Mouse (Mus musculus) midbrain, embryonic 14.5 days (tissue): ENCODE results near the gene Cdh18. TPM values are rescaled to one million over a fixed set of nuclear protein-coding genes. Genes with fewer than 3 reads are reported as not detected.

ENCODE experiments used
- ATAC-seq: fragments of 200-750 bp; cut with Nextera tagmentation; 2 replicates; pipeline ENCODE4 v1.8.0; 2017; ENCODE audit warnings: moderate number of reproducible peaks, moderate library complexity; ENCODE audit not compliant: low FRiP score, low TSS enrichment
- DNase-seq: peaks from one replicate; pipeline ENCODE4 v3.0.0-alpha.2; 2015
- H3K27ac ChIP-seq: fragments of 300-500 bp; sonication (generic); replicated peaks from 2 replicates; pipeline ENCODE4 v1.5.1; 2014; ENCODE audit warnings: mild to moderate bottlenecking, low read depth, low read length, moderate library complexity
- H3K27me3 ChIP-seq: fragments of 300-500 bp; sonication (generic); 2 replicates; pipeline ENCODE4 v1.6.1; 2014; ENCODE audit warnings: low read length, control low read depth, mixed read lengths; ENCODE audit not compliant: control insufficient read depth, insufficient read depth
- H3K36me3 ChIP-seq: fragments of 300-500 bp; sonication (generic); 2 replicates; pipeline ENCODE4 v1.6.1; 2014; ENCODE audit warnings: low read length, control low read depth; ENCODE audit not compliant: control insufficient read depth, insufficient read depth
- H3K4me1 ChIP-seq: fragments of 300-500 bp; sonication (generic); 2 replicates; pipeline ENCODE4 v1.6.1; 2014; ENCODE audit warnings: mild to moderate bottlenecking, antibody characterized with exemption, low read length, control low read depth; ENCODE audit not compliant: control insufficient read depth, insufficient read depth
- H3K4me2 ChIP-seq: fragments of 300-500 bp; sonication (generic); 2 replicates; pipeline ENCODE4 v1.6.1; 2014; ENCODE audit warnings: mild to moderate bottlenecking, low read length, moderate library complexity
- H3K4me3 ChIP-seq: fragments of 300-500 bp; sonication (generic); replicated peaks from 2 replicates; pipeline ENCODE4 v1.5.1; 2014; ENCODE audit warnings: low read depth, low read length
- H3K9ac ChIP-seq: fragments of 300-500 bp; sonication (generic); replicated peaks from 2 replicates; pipeline ENCODE4 v1.6.1; 2014; ENCODE audit warnings: mild to moderate bottlenecking, low read length, moderate library complexity
- H3K9me3 ChIP-seq: fragments of 300-500 bp; sonication (generic); 2 replicates; pipeline ENCODE4 v1.6.1; 2016; ENCODE audit warnings: low read length, control low read depth, mixed read lengths; ENCODE audit not compliant: control insufficient read depth
- WGBS: fragments of 180-500 bp; shearing (Covaris S2); extraction: QIAGEN DNeasy Blood & Tissue Kit; methylation state at CpG from one replicate; pipeline ENCODE4 v1.1.7; 2014; 5-methylcytosine and 5-hydroxymethylcytosine counted together
- polyA plus RNA-seq: library from polyadenylated mRNA; unstranded; fragments of >200 nt; fragmentation: Nextera tagmentation; extraction: Ambion mirVana; gene quantifications from 2 replicates; pipeline ENCODE4 v1.2.1, GENCODE M21; 2014

Cdh18 gene
- polyA plus RNA-seq, result 8.9 and 9.7 TPM in 2 replicates

DNA sequence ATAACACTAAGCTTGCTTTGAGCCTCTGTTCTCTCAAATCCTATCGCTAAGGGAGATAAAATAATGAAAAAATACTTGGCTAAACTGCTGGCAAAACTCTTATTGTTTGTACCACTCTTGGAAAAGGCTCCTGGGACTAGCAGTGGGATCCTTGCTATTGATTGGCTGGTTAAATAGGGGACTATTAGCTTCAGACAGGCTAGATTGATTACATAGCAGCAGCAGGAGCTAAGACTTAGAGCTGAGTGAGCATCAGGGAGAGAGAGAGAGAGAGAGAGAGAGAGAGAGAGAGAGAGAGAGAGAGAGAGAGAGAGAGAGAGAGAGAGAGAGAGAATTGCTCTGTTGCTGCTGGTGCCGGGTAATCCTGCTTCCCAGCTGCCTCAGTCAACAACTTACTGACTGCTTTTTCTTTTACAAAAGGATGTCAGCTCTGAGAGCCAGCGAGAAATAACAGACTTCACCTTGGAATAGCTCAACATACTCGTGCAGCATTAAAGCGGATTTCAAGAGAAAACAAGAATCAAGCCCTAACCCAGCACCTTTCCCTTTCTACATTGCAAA lies at the start of gene Cdh18:
Gene Cdh18 (plus strand): TSS at position 312 of the 561 bp plus-strand sequence.
- H3K4me1 ChIP-seq, result no peaks in the 10 kb centered on the region
- no peaks in the 10 kb centered on the region for H3K36me3 ChIP-seq
- DNase-seq (peak; percentile 37), ATAC-seq (0 out of 2 replicates have a peak, but pooled peaks have one; percentile 14)
- peak within 1 kb of the TSS; percentile 17; the same call in 1 of the 2 replicates for H3K4me2 ChIP-seq
- WGBS, result 42% methylated on average over 5 of the region's 5 CpGs
- H3K4me3 ChIP-seq, result no peak within 1 kb of the TSS
- no peaks in the 10 kb centered on the region for H3K9me3 ChIP-seq
- H3K27me3 ChIP-seq, result no peaks in the 10 kb centered on the region
- no peak within 1 kb of the TSS for H3K27ac ChIP-seq
- H3K9ac ChIP-seq, result no peak within 1 kb of the TSS

DNA sequence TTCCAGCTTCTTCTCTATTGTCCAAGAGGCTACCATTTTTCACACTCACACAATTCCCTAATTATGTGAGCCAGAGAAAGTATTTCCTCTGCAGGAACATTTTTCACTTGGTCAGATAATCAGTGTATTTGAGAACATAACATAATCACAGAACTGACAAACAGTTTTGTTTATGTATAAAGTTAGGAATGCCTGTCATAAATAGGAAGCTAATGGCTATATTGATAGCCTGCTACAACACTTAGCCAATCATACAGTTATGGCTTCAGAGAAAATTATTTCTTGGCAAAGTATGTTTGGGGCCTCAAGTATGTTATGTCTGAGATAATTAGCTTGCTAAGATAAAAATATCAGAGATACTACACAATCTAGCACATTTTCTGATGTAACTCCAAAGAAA lies 37.6 kb upstream of the Cdh18 start:
- H3K4me3 ChIP-seq, result no peak overlapping the region
- DNase-seq, result no peak
- no peak overlapping the region for H3K9ac ChIP-seq
- H3K27me3 ChIP-seq, result no peaks in the 10 kb centered on the region
- ATAC-seq, result no peak
- H3K4me2 ChIP-seq, result no peak overlapping the region
- H3K27ac ChIP-seq, result no peak overlapping the region
- H3K9me3 ChIP-seq, result no peaks in the 10 kb centered on the region
- no peaks in the 10 kb centered on the region for H3K4me1 ChIP-seq
- no peaks in the 10 kb centered on the region for H3K36me3 ChIP-seq

DNA sequence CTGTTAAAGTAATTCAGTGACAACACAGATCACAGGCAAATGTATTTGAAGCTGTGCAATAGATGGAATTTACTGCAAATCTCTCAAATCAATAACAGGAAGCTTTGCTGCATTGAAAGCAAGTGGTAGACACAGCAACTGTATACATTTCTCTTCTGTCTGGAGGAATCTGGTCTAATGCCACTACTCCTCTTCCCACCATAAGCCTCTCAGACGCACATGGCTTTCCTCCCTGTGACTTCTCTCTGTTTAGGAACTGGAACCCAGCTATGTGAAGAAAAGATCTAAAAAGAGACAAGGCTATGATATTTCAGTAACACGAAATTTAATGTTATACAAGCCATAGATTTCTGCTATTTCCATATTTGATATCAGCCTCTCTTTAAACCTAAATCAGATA lies 13.0 kb upstream of the Cdh18 start:
- Histone ChIP-seq H3K9me3 (no peaks in the 10 kb centered on the region), H3K36me3 (no peaks in the 10 kb centered on the region), H3K4me1 (no peaks in the 10 kb centered on the region), H3K27me3 (no peaks in the 10 kb centered on the region), H3K4me3 (no peak overlapping the region), H3K9ac (no peak overlapping the region), H3K4me2 (no peak overlapping the region), H3K27ac (no peak overlapping the region)
- WGBS, result 52% methylated on average over 2 of the region's 2 CpGs
- ATAC-seq (no peak), DNase-seq (no peak)

DNA sequence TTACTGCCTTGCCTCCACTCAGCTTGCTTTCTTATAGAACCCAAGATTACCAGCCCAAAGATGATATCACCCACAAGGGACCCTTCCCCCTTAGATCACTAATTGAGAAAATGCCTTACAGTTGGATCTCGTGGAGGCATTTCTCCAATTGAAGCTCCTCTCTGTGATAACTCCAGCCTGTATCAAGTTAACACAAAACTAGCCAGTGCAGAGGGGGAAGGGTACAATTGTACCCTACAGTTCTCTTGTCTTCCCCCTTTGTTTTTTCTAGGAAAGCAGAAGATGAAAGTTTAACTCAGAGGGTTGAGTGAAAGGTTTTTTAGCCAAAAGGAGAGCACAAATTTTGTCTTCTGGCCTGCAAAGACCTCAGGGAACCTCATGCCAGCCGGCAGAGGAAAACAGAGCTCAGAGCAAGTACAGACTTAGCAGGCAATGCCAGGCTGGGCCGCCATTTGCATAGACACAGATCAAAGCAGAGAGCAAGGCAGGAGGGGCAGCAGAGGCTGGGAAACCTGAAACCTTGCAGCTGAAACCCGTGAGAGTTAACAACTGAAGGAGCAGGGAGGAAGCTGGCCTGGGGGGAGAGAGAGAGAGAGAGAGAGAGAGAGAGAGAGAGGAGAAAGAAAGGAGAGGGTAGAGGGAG lies 29.3 kb downstream of the Cdh18 start:
- no peak overlapping the region for H3K27ac ChIP-seq
- DNase-seq, result peak; percentile 11
- H3K4me1 ChIP-seq, result no peaks in the 10 kb centered on the region
- H3K27me3 ChIP-seq, result no peaks in the 10 kb centered on the region
- no peak overlapping the region for H3K4me3 ChIP-seq
- ATAC-seq, result no peak
- H3K4me2 ChIP-seq, result no peak overlapping the region
- no peak overlapping the region for H3K9ac ChIP-seq
- no peaks in the 10 kb centered on the region for H3K9me3 ChIP-seq
- H3K36me3 ChIP-seq, result no peaks in the 10 kb centered on the region
- 8% methylated on average over 4 of the region's 4 CpGs for WGBS

DNA sequence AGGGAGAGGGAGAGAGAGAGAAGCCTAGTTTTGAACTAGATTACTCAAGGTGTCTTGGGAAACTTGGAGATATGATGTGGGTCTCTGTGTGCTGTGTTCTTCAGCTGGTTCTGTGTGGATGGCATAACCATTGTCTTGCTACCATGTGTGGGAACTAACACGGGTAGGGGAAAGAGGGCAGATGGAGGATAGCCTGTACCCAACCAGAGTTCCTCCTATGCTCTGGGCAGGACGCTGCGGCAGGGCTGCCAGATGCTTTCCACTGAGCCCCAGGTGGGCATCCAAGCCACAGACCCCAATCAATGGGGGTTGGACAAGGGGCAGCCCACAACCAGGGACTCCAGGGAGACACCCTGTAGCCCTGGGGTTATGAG lies 29.8 kb downstream of the Cdh18 start:
- Histone ChIP-seq H3K27ac (no peak overlapping the region), H3K4me1 (no peaks in the 10 kb centered on the region), H3K4me2 (no peak overlapping the region), H3K4me3 (no peak overlapping the region), H3K9me3 (no peaks in the 10 kb centered on the region), H3K9ac (no peak overlapping the region), H3K27me3 (no peaks in the 10 kb centered on the region), H3K36me3 (no peaks in the 10 kb centered on the region)
- ATAC-seq (peak; percentile 27; the same call in 1 of the 2 replicates), DNase-seq (no peak)
- 27% methylated on average over 3 of the region's 3 CpGs for WGBS

DNA sequence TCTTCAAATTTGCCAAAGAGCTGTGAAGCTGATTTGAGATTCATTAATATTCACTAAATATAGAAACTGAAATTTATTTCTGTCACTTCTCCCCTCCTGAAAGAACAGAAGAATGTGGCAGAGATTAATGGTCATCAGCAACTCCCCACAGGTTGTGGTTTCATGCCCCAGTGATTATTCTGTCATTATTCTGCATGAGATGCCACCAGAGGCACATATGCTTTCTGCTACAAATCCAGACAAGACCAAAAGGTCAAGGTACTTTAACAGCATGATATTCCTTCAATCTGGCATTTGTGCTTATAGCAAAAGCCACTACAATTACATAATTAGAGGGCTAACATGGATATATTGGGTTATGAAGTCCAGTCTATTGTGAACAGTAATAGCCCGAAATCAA lies 35.8 kb downstream of the Cdh18 start:
- Histone ChIP-seq H3K4me3 (no peak overlapping the region), H3K4me1 (no peaks in the 10 kb centered on the region), H3K9ac (no peak overlapping the region), H3K9me3 (no peaks in the 10 kb centered on the region), H3K36me3 (no peaks in the 10 kb centered on the region), H3K27ac (no peak overlapping the region), H3K27me3 (no peaks in the 10 kb centered on the region), H3K4me2 (no peak overlapping the region)
- 82% methylated on average over 1 of the region's 1 CpGs for WGBS
- DNase-seq (no peak), ATAC-seq (no peak)

DNA sequence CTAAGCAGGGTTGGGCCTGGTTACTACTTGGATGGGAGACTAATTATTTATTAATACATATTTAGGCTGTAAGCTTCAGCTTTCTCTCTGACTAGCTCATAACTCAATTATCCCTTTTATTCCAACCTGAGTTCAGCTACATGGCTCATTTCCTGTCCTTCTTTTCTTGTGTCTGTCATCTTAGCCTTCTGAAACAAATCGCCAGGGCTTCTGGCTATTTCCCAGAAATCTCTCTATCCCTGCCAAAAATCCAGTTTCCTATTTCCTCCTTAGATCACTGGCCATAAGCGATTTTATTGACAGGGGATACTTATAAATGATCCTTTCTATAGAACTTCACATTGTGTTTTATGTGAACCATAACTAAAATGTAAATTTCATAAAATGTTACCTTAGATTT lies 167.6 kb downstream of the Cdh18 start:
- no peaks in the 10 kb centered on the region for H3K36me3 ChIP-seq
- H3K9ac ChIP-seq, result no peak overlapping the region
- H3K4me1 ChIP-seq, result no peaks in the 10 kb centered on the region
- 82% methylated on average over 2 of the region's 2 CpGs for WGBS
- no peak for DNase-seq
- H3K27ac ChIP-seq, result no peak overlapping the region
- no peak for ATAC-seq
- H3K9me3 ChIP-seq, result no peaks in the 10 kb centered on the region
- no peak overlapping the region for H3K4me3 ChIP-seq
- no peaks in the 10 kb centered on the region for H3K27me3 ChIP-seq
- H3K4me2 ChIP-seq, result no peak overlapping the region

DNA sequence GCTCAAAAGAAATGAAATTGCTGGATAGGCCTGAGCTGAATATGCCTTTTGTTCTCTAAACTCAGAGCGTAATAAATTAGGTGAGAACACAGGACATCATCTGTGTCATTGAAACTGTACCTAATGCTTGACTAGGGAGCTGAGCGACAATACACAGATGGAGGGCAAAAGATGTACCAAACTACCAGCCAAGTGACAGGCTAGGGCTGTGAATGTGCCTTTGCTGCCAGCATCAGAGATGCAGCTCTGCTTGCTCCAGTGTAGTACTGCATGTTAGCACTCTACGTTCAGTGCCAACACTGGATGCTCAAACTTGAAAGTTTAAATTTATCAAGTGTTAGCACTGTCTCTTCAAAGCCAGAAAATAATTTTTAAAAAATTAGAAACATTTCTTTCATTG lies 168.9 kb downstream of the Cdh18 start:
- WGBS, result 58% methylated on average over 3 of the region's 3 CpGs
- Histone ChIP-seq H3K9me3 (no peaks in the 10 kb centered on the region), H3K4me1 (no peaks in the 10 kb centered on the region), H3K4me2 (no peak overlapping the region), H3K36me3 (no peaks in the 10 kb centered on the region), H3K27me3 (no peaks in the 10 kb centered on the region), H3K9ac (no peak overlapping the region), H3K4me3 (no peak overlapping the region), H3K27ac (no peak overlapping the region; the same call in 1 of the 2 replicates)
- no peak; the same call in 1 of the 2 replicates for ATAC-seq
- peak; percentile 34 for DNase-seq

DNA sequence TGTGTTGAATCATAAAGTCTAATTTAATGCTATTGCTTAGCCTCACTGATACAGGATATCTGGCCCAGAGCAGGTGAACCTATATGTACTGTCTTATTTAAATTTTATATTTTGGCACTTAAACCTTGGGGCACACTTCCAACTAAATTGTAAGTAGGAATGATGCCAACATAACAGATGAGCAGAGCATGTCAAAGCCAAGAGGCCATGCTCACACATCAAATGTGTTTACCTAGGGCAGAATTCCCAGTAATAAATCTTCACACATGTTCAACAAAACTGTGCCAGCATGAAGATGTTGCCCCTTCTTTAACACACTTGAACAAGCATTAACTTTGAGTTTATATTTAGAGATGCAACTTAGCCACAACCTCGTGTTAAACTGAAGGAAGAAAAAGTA lies 177.8 kb downstream of the Cdh18 start:
- no peak overlapping the region for H3K9ac ChIP-seq
- 0 out of 2 replicates have a peak, but pooled peaks cover 2% of the 10 kb centered on the region for H3K9me3 ChIP-seq
- no peaks in the 10 kb centered on the region for H3K4me1 ChIP-seq
- no peaks in the 10 kb centered on the region for H3K36me3 ChIP-seq
- WGBS, result 73% methylated on average over 1 of the region's 1 CpGs
- ATAC-seq, result no peak
- H3K4me2 ChIP-seq, result no peak overlapping the region
- H3K27me3 ChIP-seq, result no peaks in the 10 kb centered on the region
- no peak overlapping the region for H3K27ac ChIP-seq
- DNase-seq, result no peak
- H3K4me3 ChIP-seq, result no peak overlapping the region
